Mouse (Mus musculus) ES-E14 (cell line): ENCODE measurements at regions not wholly inside any gene's neighbourhood (a gene's known extent, or its start where the extent isn't known, plus 50 kb on each side); places are given as distances from the start of the nearest gene placed in this dataset.

Experiments used
- DNase-seq: peaks from one replicate; pipeline ENCODE4 v3.0.0-alpha.2; 2013; ENCODE audit warnings: low read depth, low spot score
- H3K27ac ChIP-seq: 2 replicates; pipeline ENCODE4 v1.5.1; 2012; ENCODE audit warnings: low read depth, mild to moderate bottlenecking, low read length, moderate library complexity, mixed read lengths; ENCODE audit not compliant: poor library complexity, insufficient read depth, severe bottlenecking
- H3K36me3 ChIP-seq: 2 replicates; pipeline ENCODE4 v1.6.1; 2012; ENCODE audit warnings: mild to moderate bottlenecking, low read length, moderate library complexity, mixed read lengths; ENCODE audit not compliant: control insufficient read depth, poor library complexity, insufficient read depth, severe bottlenecking
- H3K4me1 ChIP-seq, 2 experiments: fragments of 150-350 bp in 1 of 2; sonication (generic) in 1 of 2; 2 replicates each; pipeline ENCODE4 v1.6.1; 2012; ENCODE audit warnings: low read length in 2 of 2, mild to moderate bottlenecking in 1 of 2, mixed read lengths in 1 of 2; ENCODE audit not compliant: control insufficient read depth in 2 of 2, insufficient read depth in 2 of 2, poor library complexity in 1 of 2
- H3K4me3 ChIP-seq, 2 experiments: fragments of 150-350 bp in 1 of 2; sonication (generic) in 1 of 2; 2 replicates each; pipeline ENCODE4 v1.5.1; 2012; ENCODE audit warnings: low read length in 2 of 2, low read depth in 1 of 2, mild to moderate bottlenecking in 1 of 2, mixed read lengths in 1 of 2; ENCODE audit not compliant: insufficient read depth in 1 of 2, poor library complexity in 1 of 2, severe bottlenecking in 1 of 2
- H3K9ac ChIP-seq: 2 replicates; pipeline ENCODE4 v1.6.1; 2012; ENCODE audit warnings: low read depth, mild to moderate bottlenecking, low read length, mixed read lengths; ENCODE audit not compliant: poor library complexity, insufficient read depth, severe bottlenecking
- H3K9me3 ChIP-seq: fragments of 150-350 bp; sonication (generic); 2 replicates; pipeline ENCODE4 v1.6.1; 2012; ENCODE audit warnings: low read depth, mild to moderate bottlenecking, low read length; ENCODE audit not compliant: control insufficient read depth, insufficient read depth
- CHD2 ChIP-seq: IDR thresholded peaks from 2 replicates; pipeline ENCODE4 v1.6.1; 2014; ENCODE audit warnings: mild to moderate bottlenecking, low read depth, low read length, inconsistent platforms
- HCFC1 ChIP-seq: IDR thresholded peaks from 2 replicates; pipeline ENCODE4 v1.6.1; 2012; ENCODE audit warnings: low read length, inconsistent platforms, borderline replicate concordance; ENCODE audit not compliant: insufficient read depth
- MAFK ChIP-seq: IDR thresholded peaks from 2 replicates; pipeline ENCODE4 v1.6.1; 2014; ENCODE audit warnings: mild to moderate bottlenecking, low read depth, low read length, inconsistent platforms; ENCODE audit not compliant: insufficient read depth
- ZC3H11A ChIP-seq: IDR thresholded peaks from 2 replicates; pipeline ENCODE4 v1.6.1; 2012; ENCODE audit warnings: low read depth, mild to moderate bottlenecking, inconsistent platforms, low read length, borderline replicate concordance
- ZNF384 ChIP-seq: IDR thresholded peaks from 2 replicates; pipeline ENCODE4 v1.6.1; 2012; ENCODE audit warnings: low read depth, low read length, inconsistent platforms
- in situ Hi-C, 2 experiments: fragments of 600-800 bp; cut with MboI; formaldehyde crosslinking; loops; one replicate each; pipeline ENCODE4 v1.15.1; 2025; ENCODE audit warnings: low sequenced_read_pairs in 2 of 2, inconsistent platforms in 1 of 2; ENCODE audit not compliant: unreplicated experiment in 2 of 2

DNA sequence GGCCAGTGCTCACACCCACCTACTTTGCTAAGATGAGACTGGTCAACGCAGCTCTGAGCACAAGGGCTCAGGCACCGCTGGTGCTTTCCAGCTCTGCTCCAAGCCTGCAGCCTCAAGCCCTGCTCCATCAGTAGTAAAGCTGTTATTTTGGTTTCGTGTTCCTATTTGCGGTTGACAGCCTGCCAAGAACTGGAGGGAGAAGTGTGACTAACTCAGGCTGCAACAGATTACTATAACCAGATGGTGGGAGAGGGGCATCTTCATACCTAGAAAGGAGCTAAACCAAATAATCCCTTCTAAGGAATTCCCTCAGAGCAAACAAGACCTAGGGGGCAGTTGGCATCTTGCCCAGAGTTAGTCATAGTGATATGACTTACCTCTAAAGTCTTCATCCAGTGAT is 82.1 kb upstream of the Daam1 start:
- Histone ChIP-seq H3K4me1 (no peaks in the 10 kb centered on the region), H3K9me3 (no peaks in the 10 kb centered on the region), H3K27ac (no peak overlapping the region), H3K36me3 (no peaks in the 10 kb centered on the region), H3K4me3 (no peak overlapping the region), H3K9ac (no peak overlapping the region)
- DNase-seq = no peak
- in situ Hi-C loops = loop anchor here in 1 of 2 experiments (10.0 kb wide), 1 partner anchor 56 kb away; no protein-coding TSS in a partner anchor
- no peak for TF ChIP-seq CHD2
- no peak for TF ChIP-seq HCFC1

DNA sequence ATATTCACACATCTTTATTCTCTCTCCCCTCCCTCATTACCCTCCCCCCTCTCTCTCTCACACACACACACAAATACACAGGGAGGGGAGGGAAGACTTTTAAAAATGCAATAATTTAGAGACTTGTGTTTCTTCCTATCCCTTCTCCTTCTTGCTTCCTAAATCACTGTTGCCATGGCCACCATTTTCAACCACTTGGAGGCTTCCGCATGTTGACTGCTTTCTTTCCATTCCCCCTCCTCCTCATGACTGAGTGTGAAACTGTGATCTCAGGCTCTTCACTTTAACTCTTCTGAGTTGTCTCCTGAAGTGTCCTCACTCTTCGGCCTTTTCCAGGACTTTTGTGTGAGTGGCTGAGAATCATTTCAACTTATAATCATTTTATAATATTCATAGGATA is 81.2 kb upstream of the Daam1 start:
- H3K4me1 ChIP-seq = no peaks in the 10 kb centered on the region
- no peak overlapping the region for H3K4me3 ChIP-seq
- in situ Hi-C loops = loop anchor here (10.0 to 25.0 kb wide), 3 partner anchors 55 to 663 kb away; partner anchors contain the start of gene Rtn1 (in 1 of the 2)
- H3K27ac ChIP-seq = no peak overlapping the region
- no peaks in the 10 kb centered on the region for H3K36me3 ChIP-seq
- no peak for DNase-seq
- H3K9me3 ChIP-seq = no peaks in the 10 kb centered on the region
- TF ChIP-seq HCFC1 (no peak), ZNF384 (no peak), MAFK (no peak), ZC3H11A (no peak), CHD2 (no peak)
- H3K9ac ChIP-seq = no peak overlapping the region

DNA sequence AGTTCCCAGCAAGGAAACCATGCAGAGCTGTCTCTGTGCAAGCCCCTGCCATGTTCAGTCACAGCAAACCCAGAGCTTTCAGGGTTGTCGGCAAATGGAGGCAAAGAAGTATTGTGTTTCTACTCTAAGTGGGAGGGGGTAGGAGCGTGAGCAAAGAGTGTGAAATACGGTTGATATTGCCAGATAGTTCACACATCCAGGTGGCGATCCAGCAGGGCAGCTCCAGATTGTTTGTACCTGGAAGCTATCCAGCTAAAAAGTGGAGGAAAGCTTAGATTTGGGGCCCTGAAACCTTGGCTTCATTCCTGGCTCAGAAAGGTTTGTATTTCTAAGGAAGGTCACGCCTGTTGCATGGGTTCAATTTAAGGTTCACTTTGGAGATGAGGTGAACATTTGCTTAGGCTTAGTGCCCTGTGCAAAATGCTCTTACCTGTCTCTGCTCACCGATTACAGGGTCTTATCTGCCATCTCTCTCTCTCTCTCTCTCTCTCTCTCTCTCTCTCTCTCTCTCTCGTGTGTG is 78.1 kb upstream of the Daam1 start:
- Histone ChIP-seq H3K9ac (no peak overlapping the region), H3K9me3 (no peaks in the 10 kb centered on the region), H3K36me3 (no peaks in the 10 kb centered on the region), H3K27ac (no peak overlapping the region), H3K4me3 (no peak overlapping the region), H3K4me1 (no peaks in the 10 kb centered on the region)
- TF ChIP-seq MAFK (no peak), HCFC1 (no peak), CHD2 (no peak), ZNF384 (no peak), ZC3H11A (no peak)
- no peak for DNase-seq
- in situ Hi-C loops = loop anchor here (25.0 kb wide), 2 partner anchors 284 to 660 kb away; partner anchors contain the start of gene Rtn1 (in 1 of the 2)

DNA sequence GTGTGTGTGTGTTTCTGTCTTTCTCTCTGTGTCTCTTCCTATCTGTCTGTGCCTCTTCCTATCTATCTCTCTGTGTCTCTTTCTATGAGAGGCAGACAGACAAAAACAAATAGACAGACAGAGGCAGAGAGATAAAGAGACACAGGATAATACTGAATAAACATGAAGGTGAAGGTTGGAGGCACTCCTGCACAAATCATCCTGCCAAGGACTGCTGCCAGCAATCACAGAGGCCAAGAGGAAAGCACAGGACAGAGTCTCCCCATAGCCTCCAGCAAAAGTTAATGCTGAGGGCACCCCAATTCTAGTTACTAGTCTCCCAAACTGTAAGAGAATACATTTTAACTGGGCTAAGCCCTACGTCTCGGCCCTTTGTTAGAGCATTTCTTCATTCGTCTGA is 77.6 kb upstream of the Daam1 start:
- no peak overlapping the region for H3K4me3 ChIP-seq
- H3K9ac ChIP-seq = no peak overlapping the region
- H3K4me1 ChIP-seq = no peaks in the 10 kb centered on the region
- DNase-seq = no peak
- in situ Hi-C loops = loop anchor here (25.0 kb wide), 2 partner anchors 284 to 659 kb away; partner anchors contain the start of gene Rtn1 (in 1 of the 2)
- no peaks in the 10 kb centered on the region for H3K9me3 ChIP-seq
- H3K36me3 ChIP-seq = no peaks in the 10 kb centered on the region
- no peak overlapping the region for H3K27ac ChIP-seq
- TF ChIP-seq MAFK = no peak

DNA sequence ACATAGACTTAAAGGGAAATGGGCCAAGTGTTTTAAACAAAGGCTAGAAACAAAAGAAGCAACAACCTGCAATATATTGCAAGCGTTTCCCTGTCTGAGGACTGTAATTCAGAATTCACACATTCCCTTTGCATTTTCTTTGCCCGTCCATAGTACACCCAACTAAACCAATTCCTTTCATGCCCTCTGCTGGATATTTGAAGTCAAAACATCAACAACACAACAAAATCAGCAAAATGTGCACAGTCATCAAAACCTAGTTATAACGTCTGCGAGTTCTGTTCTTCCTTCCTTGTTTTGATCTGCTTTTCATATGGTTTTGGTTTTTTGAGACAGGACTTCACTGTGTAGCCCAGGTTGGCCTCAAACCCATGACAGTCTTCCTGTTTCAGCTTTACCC is 67.7 kb upstream of the Daam1 start:
- no peak overlapping the region for H3K4me3 ChIP-seq
- H3K4me1 ChIP-seq = no peaks in the 10 kb centered on the region
- no peaks in the 10 kb centered on the region for H3K9me3 ChIP-seq
- TF ChIP-seq HCFC1 = no peak
- peak; percentile 98 for TF ChIP-seq MAFK
- in situ Hi-C loops = loop anchor here (10.0 to 25.0 kb wide), 3 partner anchors 274 to 649 kb away; partner anchors contain the start of gene Rtn1 (in 1 of the 2)
- no peak overlapping the region for H3K27ac ChIP-seq
- peak; percentile 15 for DNase-seq
- no peaks in the 10 kb centered on the region for H3K36me3 ChIP-seq
- no peak overlapping the region for H3K9ac ChIP-seq
